Mouse (Mus musculus) frontal cortex, adult (tissue): Measurements from ENCODE around the gene Sec22c.
A peak's percentile ranks its signal among the peaks of the same experiment; 100 is the strongest.

Source experiments
- ATAC-seq: cut with Nextera tagmentation; 2 replicates; pipeline ENCODE4 v1.9.2; 2017; ENCODE audit warnings: mild to moderate bottlenecking, moderate library complexity, mixed read lengths; ENCODE audit not compliant: low TSS enrichment

The Sec22c gene

GRCm38 (mm10) chr9:121694736-121695135, 10.6 kb downstream of the Sec22c start:
- ATAC-seq: no peak

DNA sequence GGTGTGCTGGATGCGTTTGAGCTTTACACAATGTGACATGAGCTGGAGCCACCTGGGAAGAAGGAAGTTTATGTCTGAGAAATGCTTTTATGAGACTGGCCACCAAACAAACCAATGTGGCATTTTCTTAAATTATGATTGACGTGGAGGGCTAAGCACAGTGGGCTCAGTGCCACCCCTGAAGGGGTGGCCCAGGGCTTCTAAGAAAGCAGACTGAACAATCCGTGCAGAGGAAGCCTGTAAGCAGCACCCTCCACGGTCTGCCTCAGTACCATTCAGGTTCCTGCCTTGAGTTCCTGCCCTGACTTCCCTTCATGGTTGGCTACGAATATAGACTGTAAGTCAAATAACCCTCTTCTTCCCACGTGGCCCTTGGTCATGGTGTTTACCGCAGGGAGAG, 14.6 kb downstream of the Sec22c start:
- no peak for ATAC-seq

DNA sequence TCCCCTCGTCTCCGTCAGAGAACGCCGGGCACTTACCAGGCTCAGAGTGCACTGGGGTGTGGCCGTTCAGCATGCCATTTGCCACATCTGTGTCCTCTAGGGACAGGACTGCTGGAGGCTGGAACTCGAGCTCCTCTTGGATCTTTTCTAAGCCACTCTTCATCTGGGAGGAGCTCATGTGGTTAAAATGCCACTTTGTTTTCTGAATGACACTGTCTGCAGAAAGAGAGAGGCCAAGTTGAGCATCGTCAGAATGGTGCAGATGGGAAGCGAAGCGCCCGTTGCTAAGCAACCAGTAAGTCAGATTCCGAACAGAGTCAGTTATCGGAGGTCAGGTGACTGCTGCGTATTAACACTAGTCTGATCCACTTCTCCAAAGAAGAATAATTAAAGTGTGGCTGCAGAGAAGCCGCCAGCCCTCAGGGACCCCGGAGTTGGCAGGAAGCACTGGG, 15.1 kb downstream of the Sec22c start:
- peak; percentile 85 for ATAC-seq

GRCm38 (mm10) chr9:121684702-121685101, 20.6 kb downstream of the Sec22c start:
- no peak for ATAC-seq

- ATAC-seq: 0 out of 2 replicates have a peak, but pooled peaks have one; percentile 38
These were observed 23.1 kb downstream of the Sec22c start for GRCm38 (mm10) chr9:121682037-121682680.

GRCm38 (mm10) chr9:121681191-121681590, 24.1 kb downstream of the Sec22c start:
- no peak for ATAC-seq

- ATAC-seq: peak; percentile 82
These were observed 25.7 kb downstream of the Sec22c start for GRCm38 (mm10) chr9:121679549-121679948.

GRCm38 (mm10) chr9:121677476-121677875, 27.8 kb downstream of the Sec22c start:
- no peak for ATAC-seq

DNA sequence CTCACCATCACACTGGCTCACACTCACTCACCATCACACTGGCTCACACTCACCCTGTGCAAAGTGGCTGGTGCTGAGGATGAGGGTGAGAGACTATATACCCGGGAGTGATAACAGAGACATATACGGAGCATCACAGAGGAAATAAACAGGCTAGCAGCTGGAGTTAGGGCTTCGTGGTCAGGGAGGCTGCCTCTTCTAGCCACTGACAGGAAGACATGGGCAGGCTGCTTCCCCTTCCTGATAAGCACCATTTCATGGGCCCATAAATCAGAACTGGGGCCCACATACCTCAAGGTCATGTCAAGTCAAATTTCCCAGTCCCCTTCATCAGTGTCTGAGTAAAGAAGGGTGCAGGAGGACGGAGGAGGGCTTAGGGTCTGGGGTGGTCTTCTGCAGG, 28.2 kb downstream of the Sec22c start:
- no peak for ATAC-seq

DNA sequence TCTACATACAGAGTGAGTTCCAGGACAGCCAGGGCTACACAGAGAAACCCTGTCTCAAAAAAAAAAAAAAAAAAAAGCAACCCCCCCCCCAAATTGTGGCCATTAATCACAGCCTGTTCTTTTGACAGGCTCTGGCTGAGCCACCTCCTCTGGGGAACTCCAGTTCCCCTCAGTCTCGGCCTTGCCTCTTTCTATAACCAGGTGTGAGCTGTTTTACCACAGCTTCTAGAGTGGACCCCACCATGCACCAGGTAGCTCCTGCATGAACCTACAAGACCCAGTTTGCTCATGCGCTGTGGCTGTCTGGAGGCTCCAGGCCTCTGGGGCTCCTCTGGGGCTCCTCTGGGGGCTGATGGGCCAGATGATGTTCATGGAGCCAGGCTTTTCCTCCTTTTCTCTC, 29.7 kb downstream of the Sec22c start:
- no peak for ATAC-seq

DNA sequence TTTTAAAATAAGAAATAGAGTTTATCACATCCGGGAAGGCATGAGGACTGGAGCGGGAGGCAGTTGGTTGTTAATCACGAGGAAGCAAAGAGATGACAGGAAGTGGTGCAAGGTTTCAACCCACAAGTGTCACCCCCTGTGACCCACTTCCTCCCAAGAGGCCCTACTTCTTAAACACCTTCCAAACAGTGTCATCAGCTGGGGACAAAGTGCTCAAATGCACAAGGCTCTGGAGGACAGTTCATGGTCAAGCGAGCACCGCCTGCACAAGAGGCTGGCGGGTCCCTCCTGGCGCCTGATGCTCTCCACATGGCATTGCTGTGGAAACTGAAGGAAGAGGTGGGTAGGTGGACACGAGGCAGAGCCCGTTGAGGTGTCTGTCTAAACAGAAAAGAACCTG, 30.3 kb downstream of the Sec22c start:
- no peak for ATAC-seq

GRCm38 (mm10) chr9:121673716-121674115, 31.6 kb downstream of the Sec22c start:
- ATAC-seq: no peak

GRCm38 (mm10) chr9:121672311-121672710, 33.0 kb downstream of the Sec22c start:
- no peak for ATAC-seq

GRCm38 (mm10) chr9:121671300-121671699, 34.0 kb downstream of the Sec22c start:
- no peak for ATAC-seq

GRCm38 (mm10) chr9:121669348-121669791, 35.9 kb downstream of the Sec22c start:
- ATAC-seq: no peak

GRCm38 (mm10) chr9:121667822-121668221, 37.5 kb downstream of the Sec22c start:
- peak; percentile 19 for ATAC-seq

GRCm38 (mm10) chr9:121666957-121667630, 38.2 kb downstream of the Sec22c start:
- ATAC-seq: peak; percentile 35

DNA sequence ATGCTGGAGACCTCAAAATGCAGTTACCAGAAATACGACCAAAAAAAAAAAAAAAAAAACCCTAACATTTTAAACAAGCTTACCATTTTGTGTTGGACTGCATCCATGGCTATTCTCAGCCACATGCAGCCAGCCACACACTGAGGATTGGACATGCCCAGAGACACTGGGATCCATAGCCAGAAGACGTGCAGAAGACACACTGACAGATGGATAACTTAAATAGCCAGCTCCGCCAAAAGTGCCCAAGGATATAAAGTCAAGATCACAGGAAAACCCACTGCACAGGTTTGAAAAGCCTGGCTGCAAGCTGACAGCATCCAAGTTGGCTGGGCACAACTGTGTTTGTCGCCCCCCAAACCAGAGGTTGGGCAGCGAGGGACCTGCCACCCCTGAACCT, 41.2 kb downstream of the Sec22c start:
- ATAC-seq: peak; percentile 38

GRCm38 (mm10) chr9:121663467-121663866, 41.8 kb downstream of the Sec22c start:
- peak; percentile 20; the same call in 1 of the 2 replicates for ATAC-seq

DNA sequence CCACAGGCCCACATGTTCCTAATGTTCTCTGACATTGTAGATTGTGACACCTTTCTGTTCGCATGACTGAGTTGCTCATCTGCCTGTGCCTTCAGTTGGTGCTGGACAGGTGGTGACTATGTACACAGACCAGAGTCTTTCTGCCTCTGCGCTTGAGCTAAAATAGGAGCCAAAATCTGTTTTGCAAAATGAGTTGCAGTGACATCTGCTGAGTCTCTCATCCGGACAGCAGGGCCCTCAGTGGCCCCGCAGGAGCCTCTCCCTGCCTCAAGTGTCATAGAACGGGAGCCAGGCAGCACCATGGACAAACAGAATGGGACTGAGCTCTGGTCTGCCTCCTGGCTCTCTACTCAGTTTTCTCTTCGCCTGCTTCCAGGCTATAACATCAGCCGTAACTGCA, 45.5 kb downstream of the Sec22c start:
- no peak for ATAC-seq

DNA sequence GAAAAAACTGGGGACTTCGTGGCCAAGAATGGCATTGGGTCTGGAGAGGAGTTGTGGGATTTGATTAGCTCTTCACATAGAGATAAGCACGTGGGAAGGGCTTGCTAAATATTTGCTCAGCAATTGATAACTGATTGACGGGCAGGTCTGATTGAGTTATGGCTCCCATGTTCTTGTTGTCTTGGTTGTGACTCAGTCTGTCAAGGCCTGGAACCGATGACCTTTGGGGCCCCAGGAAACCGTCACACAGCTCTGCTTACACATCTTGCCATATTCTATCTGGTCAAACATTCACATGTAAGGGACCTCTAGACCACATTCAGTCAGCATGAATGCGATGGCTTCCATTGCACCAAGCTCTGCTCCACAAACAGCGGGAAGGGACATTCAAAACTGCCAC, 47.0 kb downstream of the Sec22c start:
- ATAC-seq: no peak

DNA sequence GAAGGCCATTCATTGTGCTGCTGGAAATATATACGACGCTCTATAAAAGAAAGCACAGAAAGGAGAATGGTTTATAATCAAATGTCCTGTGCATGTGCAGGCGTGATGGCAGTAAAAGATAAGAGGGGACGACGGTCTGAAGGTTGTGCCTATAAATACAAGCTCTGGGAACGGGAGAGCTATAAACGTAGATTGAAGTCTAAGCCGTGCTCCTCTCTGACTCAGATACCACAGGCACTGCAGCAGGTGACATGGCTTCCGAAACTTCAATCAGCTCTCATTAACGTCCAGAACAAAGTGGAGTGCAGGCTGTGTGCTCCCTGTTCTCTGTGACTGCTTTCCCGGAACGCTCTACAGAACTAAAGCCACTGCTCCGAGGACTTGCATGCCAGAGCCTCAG, 48.1 kb downstream of the Sec22c start:
- no peak for ATAC-seq

DNA sequence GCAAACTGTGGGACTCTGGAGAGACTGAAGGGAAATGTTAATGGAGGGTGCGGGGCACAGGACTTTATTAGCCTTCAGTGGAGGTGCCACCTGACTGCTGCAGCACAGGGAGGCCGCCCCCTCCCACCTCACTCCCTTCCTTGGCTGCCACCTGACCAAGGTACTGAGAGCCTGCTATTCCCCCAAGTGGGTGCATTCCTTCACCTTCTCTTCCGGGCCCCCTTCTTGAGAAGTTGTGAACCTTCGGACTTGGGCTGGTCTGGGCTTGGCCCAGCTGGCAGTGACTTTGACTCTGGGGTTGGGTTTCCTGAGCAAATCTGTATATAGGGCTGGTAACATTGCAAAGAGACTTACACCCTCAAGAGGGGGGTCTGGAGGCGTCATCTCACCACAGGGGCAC, 49.0 kb downstream of the Sec22c start:
- no peak for ATAC-seq
